Mouse (Mus musculus): ENCODE results near the gene Rrad. TPM values are rescaled to one million over a fixed set of nuclear protein-coding genes. Genes with fewer than 3 reads are reported as not detected.
A peak's percentile ranks its signal among the peaks of the same experiment; 100 is the strongest.

The Rrad gene
- total and polyA plus RNA-seq, 3 experiments = 123 to 414 (median 205) TPM

- Histone ChIP-seq H3K36me3 (ENCODE audit: control insufficient read depth, insufficient read depth, low read length) (peaks cover 12% of the 10 kb centered on the region), H3K4me1 (ENCODE audit: control insufficient read depth, insufficient read depth, low read length) (peaks cover 9% of the 10 kb centered on the region), H3K4me3 (peak overlapping the region; percentile 59), H3K27ac (peak overlapping the region; percentile 93), H3K27me3 (ENCODE audit: control insufficient read depth, insufficient read depth, low read length) (no peaks in the 10 kb centered on the region), H3K79me2 (replicated peaks; ENCODE audit: control insufficient read depth, insufficient read depth, low read length) (no peaks in the 10 kb centered on the region), H3K9ac (ENCODE audit: low read depth, low read length) (peak overlapping the region; percentile 92)
- intact Hi-C loops (cut with DNase I) = loop anchor here (1.0 kb wide), 2 partner anchors 12 to 20 kb away; partner anchors contain the start of gene Ciao2b
- TF ChIP-seq EP300 (IDR thresholded peaks at IDR 0.05; ENCODE audit: insufficient read depth, low read depth, low read length) (peak; percentile 71), CTCF (IDR thresholded peaks at IDR 0.05) (no peak), POLR2A (IDR thresholded peaks at IDR 0.05; ENCODE audit: insufficient read depth, low read depth, low read length) (peak; percentile 39)
- DNase-seq = peak; percentile 81 to 88
- WGBS = 7% methylated on average over 22 of the region's 22 CpGs
These were observed 1.6 kb downstream of the Rrad start for GRCm38 (mm10) chr8:104629306-104630110.

DNA sequence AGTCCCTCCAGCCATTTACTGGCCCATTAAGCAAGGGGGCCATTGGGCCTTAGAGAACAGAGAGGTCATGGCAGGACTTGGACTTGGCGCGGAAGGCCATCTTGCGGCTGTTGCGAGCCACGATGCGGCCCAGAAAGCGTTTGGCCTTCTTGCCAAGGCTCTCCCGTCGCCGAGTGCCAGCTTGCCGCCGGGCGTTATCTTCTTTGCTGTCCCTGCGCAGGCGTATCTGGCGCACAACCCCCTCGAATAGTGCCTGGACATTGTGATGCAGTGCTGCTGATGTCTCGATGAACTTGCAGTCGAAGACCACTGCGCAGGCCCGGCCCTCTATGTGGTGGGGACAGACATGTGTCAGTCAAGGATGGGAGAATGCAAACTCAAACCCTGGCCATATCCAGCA is 2.7 kb downstream of the Rrad start:
- WGBS = 72% methylated on average over 21 of the region's 21 CpGs
- peak overlapping the region; percentile 93 for H3K27ac ChIP-seq
- peak overlapping the region; percentile 39 for H3K9ac ChIP-seq (ENCODE audit: low read depth, low read length)
- no peaks in the 10 kb centered on the region for H3K79me2 ChIP-seq (replicated peaks; ENCODE audit: control insufficient read depth, insufficient read depth, low read length)
- peak; percentile 46 to 68 for DNase-seq
- no peaks in the 10 kb centered on the region for H3K27me3 ChIP-seq (ENCODE audit: control insufficient read depth, insufficient read depth, low read length)
- H3K4me1 ChIP-seq (ENCODE audit: control insufficient read depth, insufficient read depth, low read length) = peaks cover 7% of the 10 kb centered on the region
- TF ChIP-seq POLR2A (IDR thresholded peaks at IDR 0.05; ENCODE audit: insufficient read depth, low read depth, low read length) = peak; percentile 43; the same call in 1 of the 2 replicates
- no peak for TF ChIP-seq CTCF (IDR thresholded peaks at IDR 0.05)
- peaks cover 12% of the 10 kb centered on the region for H3K36me3 ChIP-seq (ENCODE audit: control insufficient read depth, insufficient read depth, low read length)
- intact Hi-C loops (cut with DNase I) = no loop called here
- peak overlapping the region; percentile 59; the same call in 1 of the 2 replicates for H3K4me3 ChIP-seq

GRCm38 (mm10) chr8:104627065-104627740 is 3.9 kb downstream of the Rrad start:
- H3K4me1 ChIP-seq (ENCODE audit: control insufficient read depth, insufficient read depth, low read length) = peaks cover 7% of the 10 kb centered on the region
- H3K27ac ChIP-seq = peak overlapping the region; percentile 93
- H3K79me2 ChIP-seq (replicated peaks; ENCODE audit: control insufficient read depth, insufficient read depth, low read length) = no peaks in the 10 kb centered on the region
- H3K9ac ChIP-seq (ENCODE audit: low read depth, low read length) = no peak overlapping the region
- H3K27me3 ChIP-seq (ENCODE audit: control insufficient read depth, insufficient read depth, low read length) = no peaks in the 10 kb centered on the region
- H3K36me3 ChIP-seq (ENCODE audit: control insufficient read depth, insufficient read depth, low read length) = peaks cover 12% of the 10 kb centered on the region
- peak in 1 of 2 experiments; percentile 18 for DNase-seq
- intact Hi-C loops (cut with DNase I) = no loop called here
- 41% methylated on average over 4 of the region's 4 CpGs for WGBS
- TF ChIP-seq POLR2A (IDR thresholded peaks at IDR 0.05; ENCODE audit: insufficient read depth, low read depth, low read length) (peak; percentile 29; the same call in 1 of the 2 replicates), CTCF (IDR thresholded peaks at IDR 0.05) (no peak), EP300 (IDR thresholded peaks at IDR 0.05; ENCODE audit: insufficient read depth, low read depth, low read length) (0 out of 2 replicates have a peak, but pooled peaks have one; percentile 29)
- H3K4me3 ChIP-seq = no peak overlapping the region

DNA sequence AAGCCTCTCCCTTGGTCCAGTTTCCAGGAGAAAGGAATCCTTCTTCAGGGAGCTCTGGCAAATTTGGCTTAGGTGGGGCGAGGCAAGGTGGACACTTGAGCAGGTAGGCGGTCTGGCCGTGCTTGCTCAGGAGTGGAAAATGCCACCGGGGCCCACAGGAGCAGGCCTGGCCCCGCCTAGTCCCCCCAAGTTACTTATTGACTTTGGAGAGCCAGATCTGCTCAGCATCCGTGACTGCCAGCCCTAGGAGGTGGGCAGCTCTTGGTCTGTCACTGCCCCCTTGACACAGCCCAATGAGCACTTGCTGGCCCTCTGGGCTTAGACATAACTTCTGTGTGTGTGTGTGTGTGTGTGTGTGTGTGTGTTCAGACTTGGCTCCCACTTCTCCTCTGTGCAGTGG is 7.0 kb downstream of the Rrad start, which contains the start of gene Cdh16:
Cdh16 (minus strand) TSS at position 236 of the 400 bp plus-strand sequence.
- no peak within 1 kb of the TSS for H3K27ac ChIP-seq
- WGBS = 86% methylated on average over 6 of the region's 6 CpGs

GRCm38 (mm10) chr8:104620765-104621164 is 10.4 kb downstream of the Rrad start:
- no peak for DNase-seq
- 60% methylated on average over 5 of the region's 5 CpGs for WGBS
- Histone ChIP-seq H3K9ac (ENCODE audit: low read depth, low read length) (no peak overlapping the region), H3K36me3 (ENCODE audit: control insufficient read depth, insufficient read depth, low read length) (no peaks in the 10 kb centered on the region), H3K27me3 (ENCODE audit: control insufficient read depth, insufficient read depth, low read length) (no peaks in the 10 kb centered on the region), H3K4me3 (no peak overlapping the region), H3K4me1 (ENCODE audit: control insufficient read depth, insufficient read depth, low read length) (no peaks in the 10 kb centered on the region), H3K79me2 (replicated peaks; ENCODE audit: control insufficient read depth, insufficient read depth, low read length) (no peaks in the 10 kb centered on the region), H3K27ac (no peak overlapping the region)
- intact Hi-C loops (cut with DNase I) = no loop called here
- TF ChIP-seq POLR2A (IDR thresholded peaks at IDR 0.05; ENCODE audit: insufficient read depth, low read depth, low read length) = no peak
- no peak for TF ChIP-seq EP300 (IDR thresholded peaks at IDR 0.05; ENCODE audit: insufficient read depth, low read depth, low read length)
- no peak for TF ChIP-seq CTCF (IDR thresholded peaks at IDR 0.05)

More for the DNA sequence above, 7.0 kb downstream of the Rrad start, which contains the start of gene Cdh16:
- DNase-seq = no peak
- Histone ChIP-seq H3K79me2 (replicated peaks; ENCODE audit: control insufficient read depth, insufficient read depth, low read length) (no peaks in the 10 kb centered on the region), H3K9ac (ENCODE audit: low read depth, low read length) (no peak within 1 kb of the TSS), H3K4me3 (no peak within 1 kb of the TSS), H3K36me3 (ENCODE audit: control insufficient read depth, insufficient read depth, low read length) (peaks cover 12% of the 10 kb centered on the region), H3K4me1 (ENCODE audit: control insufficient read depth, insufficient read depth, low read length) (peaks cover 5% of the 10 kb centered on the region), H3K27me3 (ENCODE audit: control insufficient read depth, insufficient read depth, low read length) (no peaks in the 10 kb centered on the region)
- intact Hi-C loops (cut with DNase I) = no loop called here
- no peak for TF ChIP-seq CTCF (IDR thresholded peaks at IDR 0.05)
- TF ChIP-seq EP300 (IDR thresholded peaks at IDR 0.05; ENCODE audit: insufficient read depth, low read depth, low read length) = no peak
- TF ChIP-seq POLR2A (IDR thresholded peaks at IDR 0.05; ENCODE audit: insufficient read depth, low read depth, low read length) = no peak
